Mouse (Mus musculus) heart, postnatal 14 days (tissue): Measurements from ENCODE around the gene Cyp27b1. TPM values are rescaled to one million over a fixed set of nuclear protein-coding genes. Genes with fewer than 3 reads are reported as not detected.

Experiments
- DNase-seq, 2 experiments: peaks; one replicate each; pipeline ENCODE4 v3.0.0; 2021 to 2022
- intact Hi-C: fragments of 180-260 bp; cut with DNase I; formaldehyde crosslinking; loops from one replicate; pipeline ENCODE4 v1.15.1; 2025
- long read RNA-seq, 2 experiments: library from polyadenylated mRNA; stranded (forward); transcript quantifications; one replicate each; pipeline ENCODE4 v2.0.0; 2021
- total RNA-seq, 2 experiments: library from RNA; stranded (reverse); gene quantifications; 2 replicates each; pipeline ENCODE4 v1.2.3; 2021

Cyp27b1 gene
- total RNA-seq: under 1 TPM; 0.27 to 0.50 TPM
- long read RNA-seq, experiment 1: 0 reads
- long read RNA-seq, experiment 2: 0 reads

- no peak for DNase-seq
- intact Hi-C loops: no loop called here
Observed at GRCm38 (mm10) chr10:127047954-127048353, at the start of gene Cyp27b1. Gene Cyp27b1, plus strand, starts transcription at chr10:127048250.

GRCm38 (mm10) chr10:127000529-127000928 is 47.5 kb upstream of the Cyp27b1 start, which contains the start of gene Avil:
Gene Avil, plus strand, starts transcription at chr10:127000709.
- intact Hi-C loops: no loop called here
- no peak for DNase-seq

- no peak for DNase-seq
- intact Hi-C loops: no loop called here
Observed at GRCm38 (mm10) chr10:127001297-127001696, 46.8 kb upstream of the Cyp27b1 start.

- DNase-seq: no peak
- intact Hi-C loops: no loop called here
Observed at GRCm38 (mm10) chr10:127002056-127002455, 46.0 kb upstream of the Cyp27b1 start.

GRCm38 (mm10) chr10:127002765-127003164 is 45.3 kb upstream of the Cyp27b1 start:
- intact Hi-C loops: no loop called here
- no peak for DNase-seq

- no peak for DNase-seq
- intact Hi-C loops: no loop called here
Observed at GRCm38 (mm10) chr10:127003334-127003733, 44.7 kb upstream of the Cyp27b1 start.

GRCm38 (mm10) chr10:127003806-127004205 is 44.2 kb upstream of the Cyp27b1 start:
- intact Hi-C loops: no loop called here
- no peak for DNase-seq

GRCm38 (mm10) chr10:127016488-127016887 is 31.6 kb upstream of the Cyp27b1 start:
- intact Hi-C loops: no loop called here

GRCm38 (mm10) chr10:127017071-127017470 is 31.0 kb upstream of the Cyp27b1 start:
- no peak for DNase-seq
- intact Hi-C loops: no loop called here

More at GRCm38 (mm10) chr10:127016488-127016887, 31.6 kb upstream of the Cyp27b1 start:
- DNase-seq: peak in 1 of 2 experiments; percentile 33

- intact Hi-C loops: no loop called here
- DNase-seq: no peak
Observed at GRCm38 (mm10) chr10:127018422-127018821, 29.6 kb upstream of the Cyp27b1 start.

GRCm38 (mm10) chr10:127030336-127031296 is 17.4 kb upstream of the Cyp27b1 start, which contains the start of gene Tsfm:
Gene Tsfm, minus strand, starts transcription at chr10:127030840.
- intact Hi-C loops: loop anchor here (1.0 to 2.0 kb wide), 2 partner anchors 40 to 111 kb away; no protein-coding TSS in a partner anchor

GRCm38 (mm10) chr10:127033301-127033741 is 14.7 kb upstream of the Cyp27b1 start:
- intact Hi-C loops: no loop called here
- DNase-seq: no peak

More at GRCm38 (mm10) chr10:127030336-127031296, 17.4 kb upstream of the Cyp27b1 start, which contains the start of gene Tsfm:
- peak; percentile 95 to 97 for DNase-seq

GRCm38 (mm10) chr10:127036273-127036672 is 11.8 kb upstream of the Cyp27b1 start:
- intact Hi-C loops: no loop called here
- DNase-seq: no peak

GRCm38 (mm10) chr10:127037641-127038040 is 10.4 kb upstream of the Cyp27b1 start:
- DNase-seq: no peak
- intact Hi-C loops: no loop called here

- DNase-seq: no peak
- intact Hi-C loops: no loop called here
Observed at GRCm38 (mm10) chr10:127040569-127041214, 7.4 kb upstream of the Cyp27b1 start.

GRCm38 (mm10) chr10:127041274-127041766 is 6.7 kb upstream of the Cyp27b1 start, which contains the start of the genes Mettl1 and Eef1akmt3:
Gene Mettl1, plus strand, starts transcription at chr10:127041414.
Gene Eef1akmt3, minus strand, starts transcription at chr10:127041513.
- DNase-seq: peak; percentile 35 to 38
- intact Hi-C loops: no loop called here

GRCm38 (mm10) chr10:127041774-127042338 is 6.2 kb upstream of the Cyp27b1 start:
- peak; percentile 89 to 93 for DNase-seq
- intact Hi-C loops: no loop called here

- intact Hi-C loops: no loop called here
- no peak for DNase-seq
Observed at GRCm38 (mm10) chr10:127042468-127043115, 5.5 kb upstream of the Cyp27b1 start.

GRCm38 (mm10) chr10:127043187-127043586 is 4.9 kb upstream of the Cyp27b1 start:
- intact Hi-C loops: no loop called here
- DNase-seq: no peak
